Mouse (Mus musculus) v-Abl transformed pro-B cells (cell line): ENCODE measurements around the gene Smg9.

Source experiments
- in situ Hi-C, 2 experiments: fragments of 400-800 bp; cut with MboI; formaldehyde crosslinking; loops; one replicate each; pipeline ENCODE4 v1.15.1; 2025; ENCODE audit not compliant: unreplicated experiment in 2 of 2

The Smg9 gene

GRCm38 (mm10) chr7:24435305-24435704 lies 35.9 kb downstream of the Smg9 start:
- in situ Hi-C loops = no loop called here

DNA sequence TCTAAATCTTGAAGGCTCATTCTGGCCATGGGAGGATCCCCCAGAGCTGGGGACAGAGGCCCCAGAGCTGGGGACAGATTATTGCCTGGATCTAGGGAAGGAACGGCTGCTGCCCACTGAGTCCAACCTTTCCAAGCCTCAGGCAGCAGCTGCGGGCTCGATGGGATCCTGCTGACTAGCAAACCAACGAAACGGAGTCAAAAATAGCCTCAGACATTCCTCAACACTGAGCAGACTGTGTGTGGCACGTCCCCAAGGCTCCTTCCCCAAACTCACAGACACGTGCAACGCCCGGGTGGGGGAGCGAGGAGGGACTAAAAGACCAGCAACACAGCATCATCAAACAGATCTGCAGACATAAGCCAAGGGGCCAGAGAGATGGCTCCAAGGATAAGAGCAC lies 38.6 kb downstream of the Smg9 start:
- in situ Hi-C loops = no loop called here

GRCm38 (mm10) chr7:24439191-24439590 lies 39.8 kb downstream of the Smg9 start:
- in situ Hi-C loops = no loop called here

- in situ Hi-C loops = no loop called here
These were observed 40.5 kb downstream of the Smg9 start for GRCm38 (mm10) chr7:24439891-24440290.

DNA sequence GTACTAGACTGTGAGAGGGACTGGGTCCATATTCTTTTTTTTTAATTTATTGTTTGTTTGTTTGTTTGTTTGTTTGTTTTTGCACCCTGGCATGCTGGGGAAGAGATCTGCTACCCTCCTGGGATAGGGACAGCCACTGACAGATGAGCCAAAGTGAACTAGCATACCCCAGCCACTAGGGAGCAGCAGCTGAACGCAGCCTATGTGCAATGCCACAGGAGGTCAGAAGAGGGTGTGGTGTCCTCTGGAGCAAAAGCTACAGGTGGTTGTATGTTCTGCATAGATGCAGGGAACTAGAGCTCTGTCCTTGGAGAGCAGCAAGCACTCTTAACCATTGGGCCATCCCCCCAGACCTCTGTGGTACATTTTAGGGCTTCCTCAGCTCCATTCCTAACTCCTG lies 42.4 kb downstream of the Smg9 start:
- in situ Hi-C loops = no loop called here

GRCm38 (mm10) chr7:24442313-24442712 lies 42.9 kb downstream of the Smg9 start:
- in situ Hi-C loops = no loop called here

DNA sequence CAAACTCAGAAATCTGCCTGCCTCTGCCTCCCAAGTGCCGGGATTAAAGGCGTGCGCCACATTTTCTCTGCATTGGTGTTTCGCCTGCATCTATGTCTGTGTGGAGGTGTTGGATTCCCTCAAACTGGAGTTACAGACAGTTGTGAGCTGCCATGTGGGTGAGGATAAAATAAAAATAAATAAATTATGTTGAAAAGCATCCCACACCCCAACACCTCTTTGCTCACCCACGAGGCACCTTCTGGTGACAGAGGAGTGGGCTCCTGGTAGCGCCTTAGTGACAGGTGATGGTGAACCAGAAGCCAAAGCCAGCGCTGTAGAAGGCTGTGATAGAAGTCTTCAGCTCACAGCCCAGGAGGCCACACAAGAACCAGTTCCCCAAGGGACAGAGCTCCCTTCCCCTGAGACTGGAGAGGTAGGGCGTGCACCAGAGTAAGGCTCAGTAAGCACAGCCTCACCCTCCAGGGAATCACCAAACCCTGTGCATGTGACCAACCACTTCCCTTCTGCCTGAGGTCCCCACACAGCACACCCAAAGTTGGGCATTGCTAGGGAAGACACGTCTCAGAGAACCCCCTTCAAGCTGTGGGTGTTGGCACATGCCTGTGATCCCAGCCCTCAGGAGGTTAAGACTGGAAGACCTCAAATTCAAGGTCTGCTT lies 46.0 kb downstream of the Smg9 start:
- in situ Hi-C loops = no loop called here

DNA sequence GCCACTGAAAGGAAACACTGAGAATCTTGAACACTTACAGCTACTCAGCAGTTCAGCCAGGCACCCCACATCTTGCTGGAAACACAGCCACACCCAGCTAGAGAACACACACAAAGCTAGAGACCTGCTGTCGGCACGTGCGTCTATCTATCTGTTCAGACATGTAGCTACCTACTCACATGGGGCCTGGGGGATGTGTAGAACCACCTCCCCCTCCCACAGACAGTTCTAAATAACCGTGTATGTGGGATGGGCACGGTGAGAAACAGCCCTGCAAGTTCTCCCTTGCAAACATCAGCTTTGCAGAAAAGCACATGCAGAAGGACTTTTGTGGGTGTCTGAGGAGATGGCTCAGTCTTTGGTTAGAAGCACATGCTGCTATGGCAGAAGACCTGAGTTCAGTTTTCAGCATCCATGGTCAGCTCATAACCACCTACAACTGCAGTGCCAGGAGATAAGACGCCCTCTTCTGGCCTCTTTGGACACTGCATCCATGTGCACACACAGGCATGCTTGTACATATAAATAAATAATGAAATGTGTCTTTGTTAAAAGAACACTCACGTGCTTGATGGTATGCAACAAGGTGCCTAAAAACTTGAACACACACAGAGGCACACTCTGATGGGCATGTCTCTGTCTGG lies 47.4 kb downstream of the Smg9 start:
- in situ Hi-C loops = no loop called here

- in situ Hi-C loops = no loop called here
These were observed 49.5 kb downstream of the Smg9 start for GRCm38 (mm10) chr7:24448782-24449517.

GRCm38 (mm10) chr7:24450585-24451017 lies 51.2 kb downstream of the Smg9 start:
- in situ Hi-C loops = no loop called here

- in situ Hi-C loops = no loop called here
These were observed 52.5 kb downstream of the Smg9 start, which contains the start of gene Irgc1 for GRCm38 (mm10) chr7:24451855-24452311. Gene Irgc1 (minus strand): TSS chr7:24452297.

DNA sequence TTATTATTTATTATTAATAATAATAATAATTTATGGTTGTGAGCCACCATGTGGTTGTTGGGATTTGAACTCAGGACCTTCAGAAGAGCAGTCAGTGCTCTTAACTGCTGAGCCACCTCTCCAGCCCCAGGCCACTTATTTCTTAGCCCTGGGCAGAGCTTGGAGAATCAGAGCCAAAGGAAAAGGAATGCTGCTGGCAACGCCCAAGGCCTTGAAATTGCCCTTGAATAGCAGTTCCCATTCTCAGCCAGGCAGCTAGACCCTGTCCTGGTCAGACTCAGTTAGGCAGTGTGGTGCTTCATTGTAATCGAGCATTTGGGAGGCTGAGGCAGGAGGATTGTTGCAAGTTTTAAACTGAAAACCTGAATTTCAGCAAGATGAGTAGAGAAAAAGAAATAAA lies 54.8 kb downstream of the Smg9 start:
- in situ Hi-C loops = no loop called here

- in situ Hi-C loops = no loop called here
These were observed 56.3 kb downstream of the Smg9 start for GRCm38 (mm10) chr7:24455726-24456125.

DNA sequence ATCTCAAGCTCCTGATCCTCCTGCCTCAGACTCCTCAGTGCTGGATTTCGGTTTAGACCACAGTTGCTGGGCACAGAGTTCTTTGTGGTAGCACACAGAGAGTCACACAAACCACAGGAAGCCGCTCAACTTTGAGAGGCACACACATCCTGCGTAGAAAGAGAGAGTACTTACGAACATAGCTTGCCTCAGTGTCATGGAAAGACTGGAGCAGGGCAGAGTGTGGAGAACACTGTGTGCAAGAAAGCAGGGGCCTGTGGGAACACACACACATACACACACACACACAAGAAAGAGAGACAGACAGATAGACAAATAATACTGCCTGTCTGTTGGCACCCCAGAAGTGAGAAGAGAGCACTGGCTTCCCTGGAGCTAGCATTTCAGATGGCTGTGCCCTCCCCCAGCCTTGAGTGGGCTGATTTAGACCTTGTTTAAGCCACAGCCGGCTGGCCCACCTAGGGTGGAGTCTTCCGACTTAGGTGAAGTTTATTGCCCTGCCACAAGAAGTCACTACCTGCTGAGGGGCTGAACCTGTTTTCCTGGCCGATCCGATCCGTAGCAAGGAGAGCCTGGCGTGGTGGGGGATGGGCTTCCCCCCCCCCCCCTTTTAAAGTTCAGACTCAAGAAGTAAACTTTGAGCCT lies 58.4 kb downstream of the Smg9 start:
- in situ Hi-C loops = no loop called here

DNA sequence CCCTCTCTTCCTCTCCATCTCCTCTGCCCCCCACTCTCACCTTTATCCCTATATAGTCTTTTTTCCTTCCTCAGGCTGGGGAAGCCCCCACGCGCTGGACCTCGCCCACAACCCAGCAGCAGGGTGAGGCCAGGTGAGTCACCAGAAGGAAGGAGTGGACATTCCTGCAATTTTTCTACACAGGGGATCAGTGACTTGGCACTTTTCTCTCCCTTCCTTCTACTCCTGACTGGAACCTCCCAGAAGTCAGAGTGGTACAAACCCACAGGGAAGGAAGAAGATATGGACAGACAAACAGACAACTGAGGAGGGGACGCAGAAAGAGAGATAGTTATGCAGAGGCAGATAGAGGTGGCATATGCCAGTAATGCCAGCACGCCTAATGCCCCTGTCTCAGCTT lies 60.0 kb downstream of the Smg9 start:
- in situ Hi-C loops = no loop called here

- in situ Hi-C loops = no loop called here
These were observed 60.4 kb downstream of the Smg9 start for GRCm38 (mm10) chr7:24459843-24460242.

GRCm38 (mm10) chr7:24461376-24462051 lies 62.1 kb downstream of the Smg9 start:
- in situ Hi-C loops = no loop called here

GRCm38 (mm10) chr7:24462388-24463319 lies 63.2 kb downstream of the Smg9 start, which contains the start of gene Plaur:
Gene Plaur (plus strand): TSS chr7:24462484.
- in situ Hi-C loops = no loop called here

DNA sequence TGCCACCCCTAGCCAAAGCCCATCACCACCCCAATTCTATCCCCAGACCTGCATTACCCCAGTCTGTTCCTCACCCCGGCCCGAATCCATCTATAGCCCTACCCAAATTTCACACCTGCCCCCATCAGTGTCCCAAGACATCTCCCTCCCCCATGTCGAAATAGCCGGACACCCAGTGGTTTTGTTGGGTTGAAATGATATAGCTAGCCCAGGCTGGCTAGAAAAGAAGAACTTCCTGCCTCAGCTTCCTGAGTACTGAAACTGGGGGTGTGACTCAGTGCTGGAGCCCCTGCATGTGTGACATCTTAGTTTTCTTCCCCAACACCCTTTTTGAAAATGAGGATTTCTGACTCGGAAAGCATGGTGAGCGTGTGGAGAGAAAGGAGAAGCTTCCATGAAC lies 67.4 kb downstream of the Smg9 start:
- in situ Hi-C loops = no loop called here
